Mouse (Mus musculus) thymus, adult 2 months (tissue): ENCODE measurements around the gene Itprip. TPM values are rescaled to one million over a fixed set of nuclear protein-coding genes. Genes with fewer than 3 reads are reported as not detected.

Experiments used
- DNase-seq: peaks from one replicate; pipeline ENCODE4 v3.0.0; 2021
- H3K27ac ChIP-seq: fragments of 200-500 bp; 2 replicates; pipeline ENCODE4 v1.5.1; 2012; ENCODE audit warnings: low read length, control low read depth; ENCODE audit not compliant: control insufficient read depth, insufficient read depth
- H3K27me3 ChIP-seq: fragments of 200-500 bp; 2 replicates; pipeline ENCODE4 v1.6.1; 2012; ENCODE audit warnings: mild to moderate bottlenecking, low read length, moderate library complexity, mixed read lengths; ENCODE audit not compliant: control insufficient read depth, insufficient read depth
- H3K36me3 ChIP-seq: fragments of 200-500 bp; 2 replicates; pipeline ENCODE4 v1.6.1; 2012; ENCODE audit warnings: mild to moderate bottlenecking, low read length, moderate library complexity; ENCODE audit not compliant: control insufficient read depth, insufficient read depth
- H3K4me1 ChIP-seq: fragments of 200-500 bp; replicated peaks from 2 replicates; pipeline ENCODE4 v1.6.1; 2012; ENCODE audit warnings: low read length; ENCODE audit not compliant: control insufficient read depth, insufficient read depth
- H3K4me3 ChIP-seq: fragments of 200-500 bp; 2 replicates; pipeline ENCODE4 v1.5.1; 2012; ENCODE audit warnings: mild to moderate bottlenecking, low read length, control low read depth, moderate library complexity; ENCODE audit not compliant: control insufficient read depth, insufficient read depth
- CTCF ChIP-seq: fragments of 200-500 bp; IDR thresholded peaks from 2 replicates; pipeline ENCODE4 v1.5.1; 2012; ENCODE audit warnings: mild to moderate bottlenecking, control low read depth, low read length, moderate library complexity, borderline replicate concordance; ENCODE audit not compliant: control insufficient read depth, poor library complexity, insufficient read depth; ENCODE audit errors: extremely low read depth
- POLR2A ChIP-seq: fragments of 200-500 bp; IDR thresholded peaks from 2 replicates; pipeline ENCODE4 v1.6.1; 2012; ENCODE audit warnings: mild to moderate bottlenecking, low read length, control low read depth, moderate library complexity; ENCODE audit not compliant: control insufficient read depth, poor library complexity, insufficient read depth; ENCODE audit errors: extremely low read depth
- WGBS: fragments of 180-500 bp; shearing (Covaris S2); methylation state at CpG from one replicate; pipeline ENCODE4 v1.1.7; 2018; 5-methylcytosine and 5-hydroxymethylcytosine counted together
- polyA plus RNA-seq: library from polyadenylated mRNA; depleted of rRNA; stranded (reverse); fragments of >200 nt; gene quantifications from 2 replicates; pipeline ENCODE4 v1.2.3, GENCODE M21; 2012

Gene Itprip
- polyA plus RNA-seq, 1 experiment: 32.6 TPM

DNA sequence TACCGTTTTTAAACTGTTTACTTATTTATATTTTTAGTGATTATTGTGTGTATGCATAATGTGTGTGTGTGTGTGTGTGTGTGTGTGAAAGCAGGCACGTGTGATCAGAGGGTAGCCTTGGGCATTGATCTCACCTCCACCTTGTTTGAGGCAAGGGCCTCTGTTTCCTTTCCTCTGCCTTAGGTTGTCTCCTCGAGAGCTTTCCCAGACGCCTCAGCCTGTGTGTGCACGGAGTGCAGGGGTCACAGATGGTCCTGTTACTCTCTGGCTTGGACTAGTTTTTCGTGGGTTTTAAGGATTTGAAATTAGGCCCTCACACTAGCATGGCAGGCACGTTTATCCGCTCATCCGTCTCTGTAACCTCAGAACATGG lies 36.2 kb downstream of the Itprip start:
- H3K4me1 ChIP-seq: peaks cover 21% of the 10 kb centered on the region
- no peak overlapping the region for H3K27ac ChIP-seq
- TF ChIP-seq CTCF (no peak), POLR2A (no peak)
- no peaks in the 10 kb centered on the region for H3K36me3 ChIP-seq
- 52% methylated on average over 9 of the region's 9 CpGs for WGBS
- no peaks in the 10 kb centered on the region for H3K27me3 ChIP-seq
- no peak for DNase-seq
- H3K4me3 ChIP-seq: no peak overlapping the region

DNA sequence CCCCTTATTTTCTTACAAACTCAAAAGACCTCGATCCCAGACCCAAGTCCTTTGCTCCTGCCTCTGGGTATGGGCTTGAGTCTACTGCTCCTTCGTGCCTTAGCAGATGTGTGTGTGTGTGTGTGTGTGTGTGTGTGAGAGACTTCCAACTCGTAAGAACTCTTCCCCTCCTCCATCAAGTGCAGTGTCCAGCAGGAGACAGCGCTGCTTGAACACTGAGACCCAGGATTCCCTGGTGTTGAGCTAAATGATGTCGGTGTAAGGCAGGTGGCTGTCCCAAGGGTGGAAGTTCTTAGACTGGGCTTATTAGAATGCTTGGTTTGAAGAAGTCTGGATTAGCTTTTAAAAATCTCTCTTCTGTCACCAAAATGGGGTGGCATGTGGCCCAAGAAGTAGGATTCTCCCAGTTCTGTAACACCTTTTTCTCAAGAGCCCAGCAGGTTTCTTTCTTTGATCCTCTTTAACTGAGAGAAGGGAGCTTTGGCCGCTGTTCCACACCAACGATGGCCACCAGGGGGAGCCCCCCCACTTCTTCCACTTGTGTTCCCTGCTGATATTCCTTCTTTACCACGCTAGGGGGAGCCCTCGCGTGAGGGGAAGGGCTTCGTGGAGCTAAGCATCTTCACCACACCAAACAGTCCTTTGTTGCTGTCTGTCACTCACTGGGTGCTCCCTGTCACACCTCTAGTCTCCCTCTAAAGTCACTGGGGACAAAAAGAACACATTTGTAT lies 36.8 kb downstream of the Itprip start:
- no peaks in the 10 kb centered on the region for H3K27me3 ChIP-seq
- TF ChIP-seq POLR2A (no peak), CTCF (peak; percentile 99)
- peaks cover 15% of the 10 kb centered on the region for H3K4me1 ChIP-seq
- no peak overlapping the region for H3K4me3 ChIP-seq
- 31% methylated on average over 11 of the region's 11 CpGs for WGBS
- peak; percentile 85 for DNase-seq
- no peak overlapping the region for H3K27ac ChIP-seq
- H3K36me3 ChIP-seq: no peaks in the 10 kb centered on the region

DNA sequence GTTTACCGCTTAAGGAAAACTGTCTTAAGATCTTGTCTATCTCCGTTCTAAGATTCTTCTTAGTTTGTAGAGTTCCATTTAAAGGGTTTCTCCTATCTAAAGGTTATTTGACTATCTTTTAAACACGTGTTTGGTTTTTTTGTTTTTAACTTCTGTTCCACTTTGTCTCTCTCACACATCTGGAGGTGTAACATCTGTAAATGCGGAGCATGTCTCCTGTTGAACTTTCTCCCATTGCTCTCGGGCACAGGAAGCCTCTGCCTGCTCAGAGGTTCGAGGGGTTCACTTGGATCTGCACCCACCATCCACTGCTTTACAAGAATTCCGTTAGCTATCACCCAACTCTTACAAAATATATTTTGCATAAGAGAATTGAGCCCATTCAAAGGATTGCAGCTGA lies 37.6 kb downstream of the Itprip start:
- WGBS: 85% methylated on average over 7 of the region's 7 CpGs
- no peak overlapping the region for H3K27ac ChIP-seq
- no peak for TF ChIP-seq CTCF
- no peak for TF ChIP-seq POLR2A
- no peak overlapping the region for H3K4me3 ChIP-seq
- no peaks in the 10 kb centered on the region for H3K27me3 ChIP-seq
- H3K4me1 ChIP-seq: peaks cover 7% of the 10 kb centered on the region
- no peak for DNase-seq
- no peaks in the 10 kb centered on the region for H3K36me3 ChIP-seq

DNA sequence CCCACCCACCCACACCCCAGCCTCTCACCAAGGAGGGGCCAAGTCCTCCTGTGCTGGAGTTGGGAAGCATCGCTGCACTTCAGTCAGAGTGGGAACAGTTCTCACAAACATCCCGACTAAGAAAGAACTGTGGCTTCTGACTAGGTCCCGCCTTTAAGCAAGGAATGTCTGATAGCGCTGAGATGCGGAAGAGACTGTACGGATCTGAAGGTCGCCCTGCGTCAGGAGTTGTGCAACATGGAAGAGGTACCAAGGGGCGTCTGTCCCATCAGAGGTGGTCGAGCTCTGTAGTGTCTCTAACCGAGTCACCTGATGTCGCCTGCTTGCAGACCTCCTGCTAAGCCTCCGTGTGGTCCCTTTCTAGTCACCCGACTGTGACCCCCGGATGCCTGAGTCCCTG lies 42.8 kb downstream of the Itprip start:
- no peak for DNase-seq
- no peaks in the 10 kb centered on the region; the same call in 1 of the 2 replicates for H3K27me3 ChIP-seq
- 84% methylated on average over 15 of the region's 15 CpGs for WGBS
- no peak overlapping the region for H3K27ac ChIP-seq
- H3K4me3 ChIP-seq: no peak overlapping the region
- no peaks in the 10 kb centered on the region for H3K36me3 ChIP-seq
- H3K4me1 ChIP-seq: no peaks in the 10 kb centered on the region
- no peak for TF ChIP-seq CTCF
- no peak for TF ChIP-seq POLR2A

DNA sequence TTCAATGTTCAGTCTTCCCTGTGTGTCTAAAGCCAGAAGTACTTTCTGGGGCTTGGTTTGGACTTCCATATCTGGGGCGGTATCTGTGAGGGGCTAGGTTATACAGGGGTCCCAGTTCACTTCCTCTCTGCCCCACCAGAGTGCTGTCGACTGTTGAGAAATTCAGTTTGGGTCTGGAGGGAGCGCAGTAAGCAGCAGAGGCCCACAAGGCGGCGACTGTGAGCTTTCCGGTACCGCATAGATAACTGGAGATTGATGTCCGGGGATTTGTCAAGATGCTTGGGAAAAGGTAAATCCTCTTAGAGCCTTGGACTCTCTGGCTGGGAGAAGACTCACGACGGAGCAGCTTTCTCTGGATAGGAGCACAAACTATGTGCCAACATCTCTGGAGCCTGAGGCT lies 47.6 kb downstream of the Itprip start:
- H3K4me1 ChIP-seq: no peaks in the 10 kb centered on the region
- TF ChIP-seq CTCF (no peak), POLR2A (no peak)
- H3K27me3 ChIP-seq: no peaks in the 10 kb centered on the region; the same call in 1 of the 2 replicates
- H3K36me3 ChIP-seq: no peaks in the 10 kb centered on the region
- WGBS: 48% methylated on average over 10 of the region's 10 CpGs
- no peak overlapping the region for H3K4me3 ChIP-seq
- no peak overlapping the region for H3K27ac ChIP-seq
- peak; percentile 18 for DNase-seq

DNA sequence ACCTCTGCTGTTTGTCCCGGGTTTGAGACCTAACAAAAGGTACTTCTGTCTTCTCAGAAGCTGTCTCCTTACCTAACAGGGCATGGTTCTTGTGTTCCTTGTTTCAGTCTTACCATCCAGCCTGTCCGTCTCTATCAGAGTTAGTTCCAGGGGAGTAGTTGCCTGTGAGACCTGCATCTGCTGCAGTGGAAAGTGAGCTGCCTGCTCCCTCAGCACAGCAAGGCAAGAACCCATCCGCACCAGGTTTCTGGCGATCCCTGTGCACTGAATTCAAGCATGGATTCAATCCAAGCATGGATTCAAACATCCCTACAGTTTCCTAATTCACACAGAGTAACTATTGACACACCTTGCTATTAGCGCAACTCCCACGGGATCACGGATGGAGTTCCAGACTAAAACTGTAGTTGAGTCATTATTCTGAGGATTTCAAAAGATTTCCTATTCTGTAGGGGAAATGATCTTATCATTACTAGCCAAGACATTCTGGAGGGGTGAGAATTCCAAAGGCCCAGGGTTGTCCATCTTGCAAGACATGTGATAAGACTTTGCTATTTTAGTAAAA lies 48.9 kb downstream of the Itprip start:
- no peak overlapping the region for H3K4me3 ChIP-seq
- H3K27me3 ChIP-seq: no peaks in the 10 kb centered on the region; the same call in 1 of the 2 replicates
- H3K27ac ChIP-seq: no peak overlapping the region
- DNase-seq: no peak
- H3K4me1 ChIP-seq: peaks cover 1% of the 10 kb centered on the region; the same call in 1 of the 2 replicates
- TF ChIP-seq CTCF (no peak), POLR2A (no peak)
- H3K36me3 ChIP-seq: no peaks in the 10 kb centered on the region
- 88% methylated on average over 7 of the region's 7 CpGs for WGBS
